In the genomic region with DNA sequence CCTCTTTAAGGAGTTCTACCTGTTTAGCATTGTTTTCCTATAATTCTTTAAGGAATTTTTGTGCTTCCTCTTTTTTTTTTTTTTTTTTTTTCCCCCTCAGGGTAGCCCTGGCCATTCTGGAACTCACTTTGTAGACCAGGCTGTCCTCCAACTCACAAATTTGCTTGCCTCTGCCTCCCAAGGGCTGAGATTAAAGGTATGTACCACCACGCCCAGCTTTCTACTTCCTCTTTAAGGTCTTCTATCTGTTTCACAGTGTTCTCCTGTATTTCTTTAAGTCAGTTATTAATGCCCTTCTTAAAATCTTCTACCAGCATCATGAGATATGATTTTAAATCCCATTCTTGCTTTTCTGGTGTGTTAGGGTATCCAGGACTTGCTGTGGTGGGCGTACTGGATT, we compare ENCODE assay signal across 27 mouse cellular contexts.
DNase-seq lines count a peak whose midpoint lies in the region; ATAC-seq and TF ChIP-seq lines count a peak whose summit lies in the region.
"Had no signal": no experiment of that assay in that cellular context is flagged by ENCODE, and none has a peak within 500 bp of the region (broad histone marks: within the 10 kb centered on the region; RNA-seq: fewer than 3 reads in every experiment).

No protein-coding gene starts in this region.

- no peaks in the 10 kb centered on the region for H3K79me2 ChIP-seq in MEL (ENCODE audit: control insufficient read depth, insufficient read depth, low read length, poor library complexity)

- no peak for TF ChIP-seq CTCF in spleen, adult 2 months (IDR thresholded peaks at IDR 0.05; ENCODE audit: extremely low read depth, insufficient read depth, insufficient read length, insufficient replicate concordance)
- no peak for TF ChIP-seq CTCF in MEL (IDR thresholded peaks at IDR 0.05 in 2 of 3, conservative IDR thresholded peaks at IDR 0.05 in 1 of 3; ENCODE audit: control insufficient read depth in 1 of 3, insufficient read depth in 1 of 3, low read depth in 2 of 3, low read length in 3 of 3, poor library complexity in 1 of 3, severe bottlenecking in 1 of 3)

- TF ChIP-seq POLR2A in spleen, adult 2 months (IDR thresholded peaks at IDR 0.05; ENCODE audit: low read depth, low read length), result no peak
- no peak for TF ChIP-seq POLR2A in MEL (IDR thresholded peaks at IDR 0.05; ENCODE audit: control insufficient read depth in 1 of 2, insufficient read depth in 1 of 2, low read depth in 1 of 2, low read length in 2 of 2, poor library complexity in 1 of 2)

- H3K4me1 ChIP-seq in spleen, adult 2 months (ENCODE audit: control insufficient read depth, insufficient read depth, insufficient read length), result peaks cover 7% of the 10 kb centered on the region; the same call in 1 of the 2 replicates
- peaks cover 16 to 19% of the 10 kb centered on the region in 2 experiments for H3K4me1 ChIP-seq in MEL (ENCODE audit: control insufficient read depth in 1 of 2, insufficient read depth in 2 of 2, low read length in 2 of 2)
- H3K4me1 ChIP-seq in midbrain, embryonic 11.5 days (ENCODE audit: control insufficient read depth, insufficient read depth, low read length), result no peaks in the 10 kb centered on the region
- H3K4me1 ChIP-seq: embryonic facial prominence, embryonic 13.5 days; embryonic facial prominence, embryonic 15.5 days; forebrain, embryonic 10.5 days; forebrain, embryonic 12.5 days had no signal

- WGBS in spleen, adult 2 months, result 79% methylated on average over 2 of the region's 2 CpGs
- 92% methylated on average over 2 of the region's 2 CpGs for WGBS in midbrain, embryonic 11.5 days

- H3K27me3 ChIP-seq in spleen, adult 2 months (ENCODE audit: control insufficient read depth, insufficient read depth, low read length), result no peaks in the 10 kb centered on the region
- no peaks in the 10 kb centered on the region for H3K27me3 ChIP-seq in MEL (ENCODE audit: control insufficient read depth in 1 of 2, insufficient read depth in 2 of 2, low read length in 2 of 2)
- no peaks in the 10 kb centered on the region for H3K27me3 ChIP-seq in splenic B cell, adult 2 months (ENCODE audit: control insufficient read depth, insufficient read depth, low read length, poor library complexity, severe bottlenecking)
- H3K27me3 ChIP-seq in midbrain, embryonic 11.5 days (ENCODE audit: control insufficient read depth, insufficient read depth, low read length), result no peaks in the 10 kb centered on the region
- H3K27me3 ChIP-seq: CH12.LX; embryonic facial prominence, embryonic 13.5 days; embryonic facial prominence, embryonic 15.5 days; forebrain, embryonic 12.5 days had no signal

- TF ChIP-seq EP300 in MEL (IDR thresholded peaks at IDR 0.05; ENCODE audit: low read depth in 1 of 2, low read length in 2 of 2), result no peak

- no peak for TF ChIP-seq RAD21 in MEL (IDR thresholded peaks at IDR 0.05; ENCODE audit: low read depth, low read length)

- H3K4me3 ChIP-seq in spleen, adult 2 months (ENCODE audit: extremely low read depth, insufficient read depth, insufficient read length), result no peak overlapping the region
- H3K4me3 ChIP-seq in MEL (ENCODE audit: control insufficient read depth in 1 of 2, insufficient read depth in 1 of 2, low read depth in 2 of 2, low read length in 2 of 2), result no peak overlapping the region
- no peak overlapping the region for H3K4me3 ChIP-seq in midbrain, embryonic 11.5 days (ENCODE audit: low read depth, low read length)
- H3K4me3 ChIP-seq: embryonic facial prominence, embryonic 13.5 days; embryonic facial prominence, embryonic 15.5 days; erythroblast, embryonic 14.5 days; forebrain, embryonic 10.5 days; forebrain, embryonic 12.5 days had no signal

- no peaks in the 10 kb centered on the region for H3K36me3 ChIP-seq in spleen, adult 2 months (ENCODE audit: control insufficient read depth, insufficient read depth, low read length)
- peaks cover 0 to 22% of the 10 kb centered on the region in 2 experiments; a peak in 2 of 4 replicates for H3K36me3 ChIP-seq in MEL (ENCODE audit: control insufficient read depth in 1 of 2, insufficient read depth in 2 of 2, low read length in 2 of 2)
- no peaks in the 10 kb centered on the region for H3K36me3 ChIP-seq in splenic B cell, adult 2 months (ENCODE audit: control insufficient read depth, insufficient read depth, low read length, poor library complexity, severe bottlenecking)
- H3K36me3 ChIP-seq in midbrain, embryonic 11.5 days (ENCODE audit: control insufficient read depth, insufficient read depth, low read length), result no peaks in the 10 kb centered on the region
- H3K36me3 ChIP-seq: embryonic facial prominence, embryonic 13.5 days; embryonic facial prominence, embryonic 15.5 days; forebrain, embryonic 10.5 days; forebrain, embryonic 12.5 days had no signal

- no peak overlapping the region for H3K4me2 ChIP-seq in midbrain, embryonic 11.5 days
- H3K4me2 ChIP-seq: embryonic facial prominence, embryonic 13.5 days; embryonic facial prominence, embryonic 15.5 days; forebrain, embryonic 12.5 days had no signal

- H3K9ac ChIP-seq in MEL (ENCODE audit: control insufficient read depth, low read depth, low read length, poor library complexity, severe bottlenecking), result no peak overlapping the region
- H3K9ac ChIP-seq in midbrain, embryonic 11.5 days (ENCODE audit: low read length), result no peak overlapping the region
- H3K9ac ChIP-seq: embryonic facial prominence, embryonic 13.5 days; embryonic facial prominence, embryonic 15.5 days; forebrain, embryonic 12.5 days had no signal

- H3K9me3 ChIP-seq in MEL (replicated peaks; ENCODE audit: insufficient read depth, low read length), result no peaks in the 10 kb centered on the region
- no peaks in the 10 kb centered on the region for H3K9me3 ChIP-seq in midbrain, embryonic 11.5 days (ENCODE audit: control insufficient read depth, low read length)
- H3K9me3 ChIP-seq: embryonic facial prominence, embryonic 13.5 days; embryonic facial prominence, embryonic 15.5 days; forebrain, embryonic 10.5 days; forebrain, embryonic 12.5 days; G1E had no signal

- DNase-seq in spleen, adult 2 months (ENCODE audit: low read depth in 1 of 2, low spot score in 2 of 2), result peak in 1 of 2 experiments; percentile 19
- no peak for DNase-seq in spleen, adult 18-20 months
- DNase-seq in A20 (ENCODE audit: low read depth, low spot score) (peak; percentile 36), MEL (ENCODE audit: low read depth, low spot score) (peak; percentile 51)
- DNase-seq in splenic B cell, adult 2 months (ENCODE audit: low read depth, low spot score), result peak; percentile 63
- no peak for DNase-seq in midbrain, embryonic 11.5 days (ENCODE audit: low spot score, missing footprints)
- DNase-seq in c-Kit-positive CD71-positive TER-119-positive erythroid progenitor cells, embryonic 14.5 days (ENCODE audit: low spot score), result no peak
- DNase-seq: adrenal gland, adult 2 months; adrenal gland, postnatal 10 days; adrenal gland, postnatal 25 days; cerebellum, adult 11 months; cerebellum, adult 18-20 months; cerebellum, adult 8-10 months; cerebellum, adult 9-11 months; cerebellum, postnatal 14 days; cerebellum, postnatal 36 days; embryo, embryonic 11 days had no signal

- ATAC-seq in midbrain, embryonic 11.5 days (ENCODE audit: low FRiP score), result no peak
- ATAC-seq: CD4-positive, CD25-positive, alpha-beta regulatory T cell, adult 4 months; forebrain, embryonic 14.5 days; forebrain, embryonic 16.5 days had no signal

- H3K27ac ChIP-seq in spleen, adult 2 months (ENCODE audit: insufficient read depth, low read length), result 0 out of 2 replicates have a peak overlapping the region, but pooled peaks have one; percentile 37
- H3K27ac ChIP-seq in MEL (ENCODE audit: control insufficient read depth, low read depth, low read length), result no peak overlapping the region
- H3K27ac ChIP-seq in midbrain, embryonic 11.5 days (ENCODE audit: low read depth, low read length), result no peak overlapping the region
- H3K27ac ChIP-seq: embryonic facial prominence, embryonic 13.5 days; embryonic facial prominence, embryonic 15.5 days; forebrain, embryonic 10.5 days; forebrain, embryonic 12.5 days had no signal

TF ChIP-seq in MEL, 35 proteins besides CTCF, POLR2A, EP300 and RAD21:
- TF ChIP-seq POLR2AphosphoS2 (IDR thresholded peaks at IDR 0.05; ENCODE audit: low read length), result no peak
- TF ChIP-seq TBP (IDR thresholded peaks at IDR 0.05; ENCODE audit: low read depth, low read length), result peak; percentile 39; the same call in 1 of the 2 replicates

Comparison
In these comparisons a context has a peak if more than half of its experiments do, and no peak if none do; other contexts are left out.
1. DNase-seq: peak in A20 (single experiment), MEL (single experiment) and splenic B cell, adult 2 months (single experiment); none in spleen, adult 18-20 months (0 of 2), midbrain, embryonic 11.5 days (single experiment) and c-Kit-positive CD71-positive TER-119-positive erythroid progenitor cells, embryonic 14.5 days (single experiment).